Mouse (Mus musculus) cerebellum, adult 11 months (tissue): ENCODE data around the gene Sox2.

Experiments used
- DNase-seq: peaks from one replicate; pipeline ENCODE4 v3.0.0; 2022

Sox2 gene

GRCm38 (mm10) chr3:34643536-34644115 lies 6.6 kb upstream of the Sox2 start:
- DNase-seq = no peak

GRCm38 (mm10) chr3:34646169-34646568 lies 4.0 kb upstream of the Sox2 start:
- no peak for DNase-seq

- peak; percentile 30 for DNase-seq
Observed at GRCm38 (mm10) chr3:34647688-34648087, 2.5 kb upstream of the Sox2 start.

GRCm38 (mm10) chr3:34648105-34648832 lies 1.9 kb upstream of the Sox2 start:
- no peak for DNase-seq

GRCm38 (mm10) chr3:34648833-34649719 lies 1.1 kb upstream of the Sox2 start:
- no peak for DNase-seq

- no peak for DNase-seq
Observed at GRCm38 (mm10) chr3:34650621-34651361, 586 bp downstream of the Sox2 start.

- DNase-seq = no peak
Observed at GRCm38 (mm10) chr3:34651486-34652170, 1.4 kb downstream of the Sox2 start.

GRCm38 (mm10) chr3:34652616-34653015 lies 2.4 kb downstream of the Sox2 start:
- no peak for DNase-seq

GRCm38 (mm10) chr3:34653235-34653976 lies 3.2 kb downstream of the Sox2 start:
- no peak for DNase-seq

GRCm38 (mm10) chr3:34653977-34654500 lies 3.8 kb downstream of the Sox2 start:
- DNase-seq = no peak

- no peak for DNase-seq
Observed at GRCm38 (mm10) chr3:34654781-34655180, 4.6 kb downstream of the Sox2 start.

- no peak for DNase-seq
Observed at GRCm38 (mm10) chr3:34655311-34656075, 5.3 kb downstream of the Sox2 start.

- DNase-seq = no peak
Observed at GRCm38 (mm10) chr3:34656153-34656552, 5.9 kb downstream of the Sox2 start.

GRCm38 (mm10) chr3:34656813-34657700 lies 6.9 kb downstream of the Sox2 start:
- DNase-seq = no peak

GRCm38 (mm10) chr3:34657701-34658090 lies 7.5 kb downstream of the Sox2 start:
- no peak for DNase-seq

- DNase-seq = no peak
Observed at GRCm38 (mm10) chr3:34658241-34658965, 8.2 kb downstream of the Sox2 start.

- DNase-seq = no peak
Observed at GRCm38 (mm10) chr3:34658966-34659535, 8.8 kb downstream of the Sox2 start.

- DNase-seq = no peak
Observed at GRCm38 (mm10) chr3:34659861-34660260, 9.7 kb downstream of the Sox2 start.
